Mouse (Mus musculus): ENCODE measurements around the gene Gm37240.

DNA sequence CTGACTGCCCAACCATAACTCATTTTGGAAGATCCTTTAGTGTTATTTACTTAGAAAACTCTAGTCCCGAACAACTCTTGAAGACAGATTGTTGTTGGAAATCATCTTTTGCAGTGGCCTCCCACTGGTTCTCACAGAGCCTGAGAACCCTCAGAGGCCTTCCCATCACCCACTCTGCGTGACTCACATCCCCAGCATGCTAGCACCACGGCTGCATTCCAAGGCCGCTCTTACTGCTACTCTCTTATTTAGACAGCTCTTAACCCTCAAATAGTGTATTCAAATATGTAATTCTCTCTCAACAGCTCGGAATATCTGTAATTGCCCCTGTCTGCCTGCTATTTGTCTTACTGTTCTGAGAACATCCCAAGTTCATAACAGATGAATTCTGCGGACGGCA, 73.1 kb downstream of the Gm37240 start:
- TF ChIP-seq POLR2A (IDR thresholded peaks at IDR 0.05; ENCODE audit: low read depth, low read length): no peak
- no peak for TF ChIP-seq CTCF (IDR thresholded peaks at IDR 0.05; ENCODE audit: borderline replicate concordance, insufficient read depth, low read length)
